ENCODE assay signal across 9 mouse cellular contexts in the genomic region with DNA sequence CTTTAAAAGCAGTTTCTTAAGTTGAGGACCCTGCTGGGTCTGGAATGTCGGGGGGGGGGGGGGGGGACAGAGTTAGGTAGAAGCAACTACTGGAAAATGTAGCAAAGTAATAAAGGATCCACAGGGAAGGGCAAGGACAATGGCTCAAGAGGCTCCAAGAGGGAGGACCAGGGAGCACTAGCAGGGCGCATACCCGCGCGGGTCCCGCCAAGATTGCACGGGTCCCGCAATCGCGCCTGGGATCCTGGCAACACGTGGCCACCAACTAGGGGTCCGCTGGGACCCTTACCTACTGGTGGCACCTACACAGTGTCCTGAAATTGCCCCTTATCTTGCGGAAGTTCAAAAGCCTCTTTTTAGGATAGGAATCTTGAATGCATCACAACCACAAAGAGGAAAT.
DNase-seq lines count a peak whose midpoint lies in the region; ATAC-seq lines count a peak whose summit lies in the region.
"Had no signal": no experiment of that assay in that cellular context is flagged by ENCODE, and none has a peak within 500 bp of the region (broad histone marks: within the 10 kb centered on the region; RNA-seq: fewer than 3 reads in every experiment).

No protein-coding gene starts in this region.

- peaks cover 9% of the 10 kb centered on the region; the same call in 1 of the 2 replicates for H3K4me1 ChIP-seq in heart, embryonic 12.5 days (replicated peaks)
- peaks cover 10% of the 10 kb centered on the region for H3K4me1 ChIP-seq in neural tube, embryonic 11.5 days (ENCODE audit: control insufficient read depth, insufficient read depth, low read length)
- peaks cover 42% of the 10 kb centered on the region for H3K4me1 ChIP-seq in limb, embryonic 10.5 days
- H3K4me1 ChIP-seq in neural tube, embryonic 14.5 days (ENCODE audit: control insufficient read depth, insufficient read depth, low read length), result peaks cover 19% of the 10 kb centered on the region

- H3K27me3 ChIP-seq in heart, embryonic 12.5 days (replicated peaks), result peaks cover 37% of the 10 kb centered on the region
- H3K27me3 ChIP-seq in neural tube, embryonic 11.5 days (ENCODE audit: control insufficient read depth, insufficient read depth, low read length), result peaks cover 4% of the 10 kb centered on the region; the same call in 1 of the 2 replicates
- H3K27me3 ChIP-seq in limb, embryonic 10.5 days (ENCODE audit: low read depth, poor library complexity, severe bottlenecking), result peaks cover 55% of the 10 kb centered on the region
- H3K27me3 ChIP-seq in neural tube, embryonic 14.5 days (ENCODE audit: control insufficient read depth, insufficient read depth, low read length), result no peaks in the 10 kb centered on the region

- H3K36me3 ChIP-seq in heart, embryonic 12.5 days, result no peaks in the 10 kb centered on the region
- no peaks in the 10 kb centered on the region for H3K36me3 ChIP-seq in neural tube, embryonic 11.5 days (ENCODE audit: control insufficient read depth, insufficient read depth, low read length)
- no peaks in the 10 kb centered on the region for H3K36me3 ChIP-seq in limb, embryonic 10.5 days
- no peaks in the 10 kb centered on the region for H3K36me3 ChIP-seq in neural tube, embryonic 14.5 days (ENCODE audit: control insufficient read depth, insufficient read depth, low read length)

- 6% methylated on average over 13 of the region's 13 CpGs for WGBS in heart, embryonic 12.5 days
- WGBS in neural tube, embryonic 11.5 days, result 6% methylated on average over 13 of the region's 13 CpGs
- 6% methylated on average over 13 of the region's 13 CpGs for WGBS in limb, embryonic 10.5 days
- 9% methylated on average over 13 of the region's 13 CpGs for WGBS in neural tube, embryonic 14.5 days

- peak overlapping the region; percentile 7; the same call in 1 of the 2 replicates for H3K9ac ChIP-seq in heart, embryonic 12.5 days
- no peak overlapping the region for H3K9ac ChIP-seq in neural tube, embryonic 11.5 days (ENCODE audit: low read length)
- no peak overlapping the region for H3K9ac ChIP-seq in neural tube, embryonic 14.5 days (replicated peaks; ENCODE audit: low read depth, low read length)

- H3K27ac ChIP-seq in heart, embryonic 12.5 days (ENCODE audit: poor library complexity, severe bottlenecking), result no peak overlapping the region
- no peak overlapping the region for H3K27ac ChIP-seq in neural tube, embryonic 11.5 days (ENCODE audit: low read depth, low read length)
- no peak overlapping the region for H3K27ac ChIP-seq in limb, embryonic 10.5 days
- H3K27ac ChIP-seq in neural tube, embryonic 14.5 days (ENCODE audit: low read depth, low read length), result no peak overlapping the region

- no peak for DNase-seq in heart, adult 9 months (ENCODE audit: low spot score in 2 of 2)
- no peak for DNase-seq in neural tube, embryonic 11.5 days (ENCODE audit: low spot score)
- no peak for DNase-seq in neural tube, embryonic 10.5 days (ENCODE audit: extremely low spot score, low spot score)
- peak; percentile 41 for DNase-seq in limb, embryonic 10.5 days (ENCODE audit: low spot score)
- no peak for DNase-seq in cerebellum, adult 11 months
- no peak for DNase-seq in ovary, postnatal 14 days (ENCODE audit: low spot score)
- DNase-seq: kidney, adult 8-10 months had no signal

- ATAC-seq in heart, embryonic 12.5 days (ENCODE audit: insufficient number of reproducible peaks, low FRiP score), result no peak
- no peak for ATAC-seq in neural tube, embryonic 11.5 days (ENCODE audit: insufficient read depth, low FRiP score, low TSS enrichment)
- ATAC-seq in neural tube, embryonic 14.5 days (ENCODE audit: low read depth), result no peak

- H3K4me3 ChIP-seq in heart, embryonic 12.5 days, result peak overlapping the region; percentile 15
- H3K4me3 ChIP-seq in neural tube, embryonic 11.5 days (ENCODE audit: low read depth, low read length), result no peak overlapping the region
- H3K4me3 ChIP-seq in limb, embryonic 10.5 days, result peak overlapping the region; percentile 29
- no peak overlapping the region for H3K4me3 ChIP-seq in neural tube, embryonic 14.5 days (ENCODE audit: low read depth, low read length)

- H3K4me2 ChIP-seq in heart, embryonic 12.5 days, result peak overlapping the region; percentile 52
- peak overlapping the region; percentile 5 for H3K4me2 ChIP-seq in neural tube, embryonic 11.5 days (ENCODE audit: low read depth)
- H3K4me2 ChIP-seq in neural tube, embryonic 14.5 days (ENCODE audit: low read depth, low read length), result peak overlapping the region; percentile 27; the same call in 1 of the 2 replicates

- H3K9me3 ChIP-seq in heart, embryonic 12.5 days (replicated peaks), result no peaks in the 10 kb centered on the region
- no peaks in the 10 kb centered on the region for H3K9me3 ChIP-seq in neural tube, embryonic 11.5 days (ENCODE audit: control insufficient read depth, low read length)
- H3K9me3 ChIP-seq in limb, embryonic 10.5 days (replicated peaks), result no peaks in the 10 kb centered on the region
- no peaks in the 10 kb centered on the region for H3K9me3 ChIP-seq in neural tube, embryonic 14.5 days (ENCODE audit: control insufficient read depth, low read length)

Comparison
In these comparisons a context has a peak if more than half of its experiments do, and no peak if none do; other contexts are left out.
1. H3K4me3 ChIP-seq: peak in heart, embryonic 12.5 days (single experiment) and limb, embryonic 10.5 days (single experiment); none in neural tube, embryonic 11.5 days (single experiment) and neural tube, embryonic 14.5 days (single experiment).
2. Peak in every context shown above with its lines, with median percentiles within 50 percentile points of each other: H3K4me2 ChIP-seq.